Mouse (Mus musculus) cerebellum, adult 2 months (tissue): ENCODE measurements around the gene D630045J12Rik.

Experiments used
- CTCF ChIP-seq: fragments of 200-500 bp; IDR thresholded peaks from 2 replicates; pipeline ENCODE4 v1.5.1; 2011; ENCODE audit warnings: low read depth, mild to moderate bottlenecking, control low read depth, low read length, moderate library complexity, borderline replicate concordance; ENCODE audit not compliant: insufficient read depth
- POLR2A ChIP-seq: fragments of 200-500 bp; IDR thresholded peaks from 2 replicates; pipeline ENCODE4 v1.6.1; 2011; ENCODE audit warnings: low read length, control low read depth, borderline replicate concordance; ENCODE audit not compliant: insufficient read depth

GRCm38 (mm10) chr6:38238382-38238781, 15.4 kb downstream of the D630045J12Rik start:
- TF ChIP-seq CTCF (no peak), POLR2A (no peak)
